Mouse (Mus musculus): ENCODE data around the gene Adam11. TPM values are rescaled to one million over a fixed set of nuclear protein-coding genes. Genes with fewer than 3 reads are reported as not detected.
"Not testable (repeated sequence)": the region's sequence is repeated elsewhere in the genome, so short reads cannot be mapped to it uniquely, and the experiment has no call there.

Adam11 gene
- not detected for polyA plus RNA-seq (2017; shearing (Covaris generic))

DNA sequence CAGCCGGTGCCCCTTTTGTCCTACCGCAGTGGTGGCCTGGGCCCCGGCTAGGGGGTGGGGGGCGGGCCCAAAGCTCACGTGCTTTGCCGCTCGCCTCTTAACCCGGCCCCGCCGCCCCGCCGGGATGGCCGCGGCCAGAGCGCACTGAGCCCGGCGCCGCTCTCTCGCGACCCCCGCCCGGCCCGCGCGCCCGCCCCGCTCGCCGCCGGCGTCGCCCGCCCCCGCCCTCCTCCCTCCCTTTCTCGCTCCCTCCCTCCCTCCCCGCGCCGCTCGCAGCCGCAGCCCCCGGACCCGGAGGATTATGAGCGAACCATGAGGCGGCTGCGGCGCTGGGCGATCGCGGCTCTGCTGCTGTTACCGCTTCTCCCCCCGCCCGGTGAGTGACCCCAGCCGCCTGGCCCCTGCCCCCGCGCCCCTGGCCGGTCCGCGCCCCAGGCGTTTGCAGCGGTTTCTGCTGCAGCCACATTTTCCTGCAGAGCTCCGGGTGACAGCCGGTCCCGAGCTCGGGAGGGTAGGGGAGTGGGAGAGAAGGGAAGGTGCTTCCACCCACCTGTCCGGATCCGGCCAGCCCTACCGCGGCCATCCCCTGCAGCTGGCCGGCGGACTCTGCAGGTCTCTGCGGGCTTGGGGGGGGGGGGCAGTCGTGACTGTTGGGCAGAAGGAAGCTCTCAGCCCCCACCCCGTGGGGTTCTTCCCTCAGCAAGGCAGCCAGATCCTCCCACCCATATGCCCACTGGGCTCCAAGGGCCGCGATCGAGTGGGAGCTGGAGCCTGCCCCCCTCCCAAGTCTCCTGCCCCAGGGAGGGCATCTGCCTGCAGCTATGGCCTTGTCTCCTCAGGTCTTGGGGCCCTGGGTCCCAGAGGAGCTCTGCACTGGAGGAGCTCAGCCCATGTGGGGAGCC lies at the start of gene Adam11:
Gene Adam11, plus strand, starts transcription at position 131 of the 902 bp plus-strand sequence.
- no peak for ATAC-seq

DNA sequence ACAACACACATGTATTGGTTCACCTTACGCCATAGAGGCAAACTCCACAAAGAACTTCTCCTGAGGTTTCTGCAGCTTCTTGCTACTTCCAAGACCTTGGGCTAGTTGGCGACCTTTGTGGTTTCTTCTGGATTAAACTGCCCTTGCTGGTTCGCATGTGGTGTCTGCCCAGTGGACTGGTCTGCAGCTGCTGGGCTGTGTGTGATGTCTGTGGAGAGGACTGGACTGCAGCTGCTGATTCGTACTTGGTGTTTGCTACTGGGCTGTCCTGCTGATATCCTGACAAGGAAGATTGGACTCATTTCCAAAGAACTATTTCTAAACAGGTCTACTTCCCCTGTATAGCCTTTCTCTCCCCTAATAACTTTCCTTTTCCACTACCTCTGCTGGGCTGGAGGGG lies 48.8 kb upstream of the Adam11 start:
- no peak for ATAC-seq

DNA sequence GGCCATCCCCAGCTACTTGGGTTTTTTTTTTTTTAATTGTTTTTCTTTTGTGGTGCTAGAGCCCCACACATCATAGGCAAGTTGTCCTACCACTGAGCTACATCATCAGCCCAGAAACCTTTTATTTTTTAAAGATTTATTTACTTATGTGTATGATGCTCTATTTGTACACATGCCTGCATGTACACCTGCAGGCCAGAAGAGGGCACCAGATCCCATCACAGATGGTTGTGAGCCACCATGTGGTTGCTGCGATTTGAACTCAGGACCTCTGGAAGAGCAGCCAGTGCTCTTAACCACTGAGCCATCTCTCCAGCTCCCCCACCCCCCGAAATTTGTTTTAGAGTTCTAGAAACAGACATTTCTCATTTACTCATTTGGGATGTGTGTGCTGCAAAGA lies 46.7 kb upstream of the Adam11 start:
- not testable (repeated sequence) for ATAC-seq

DNA sequence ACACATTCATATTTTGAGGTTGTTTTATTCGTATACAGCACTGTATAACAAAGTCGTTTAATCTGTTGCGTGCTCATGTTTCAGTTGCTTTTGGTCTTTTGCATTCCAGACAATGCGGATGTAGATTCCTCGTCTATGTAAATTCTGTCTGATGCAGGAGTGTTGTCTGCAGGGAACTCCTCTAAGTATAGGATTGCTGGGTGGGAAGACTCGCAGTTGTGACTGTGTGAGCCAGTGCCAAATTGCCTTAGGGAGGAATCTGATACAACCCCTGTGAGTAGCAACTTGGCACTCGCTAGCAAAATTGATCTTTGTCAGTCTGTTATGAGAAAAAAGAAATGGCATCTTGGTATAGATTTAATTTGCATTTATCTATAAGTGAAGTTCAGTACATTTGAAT lies 45.1 kb upstream of the Adam11 start:
- ATAC-seq = no peak

DNA sequence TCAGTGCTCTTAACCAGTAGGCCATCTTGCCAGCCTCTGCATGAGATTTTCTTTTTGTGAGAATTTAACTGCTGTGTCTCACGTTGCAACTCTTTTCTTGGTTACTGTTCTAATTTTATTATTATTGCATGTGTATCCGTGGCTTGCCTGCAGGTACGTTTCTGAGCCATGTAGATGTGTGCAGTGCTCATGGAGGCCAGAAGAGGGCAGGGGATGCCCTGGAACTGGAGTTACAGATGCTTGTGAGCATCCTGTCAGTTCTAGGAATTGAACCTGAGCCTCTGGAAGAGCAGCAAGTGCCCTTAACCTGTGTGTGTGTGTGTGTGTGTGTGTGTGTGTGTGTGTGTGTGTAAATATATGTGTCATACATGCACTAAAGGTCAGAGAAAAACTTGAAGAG lies 35.7 kb upstream of the Adam11 start:
- ATAC-seq = no peak

DNA sequence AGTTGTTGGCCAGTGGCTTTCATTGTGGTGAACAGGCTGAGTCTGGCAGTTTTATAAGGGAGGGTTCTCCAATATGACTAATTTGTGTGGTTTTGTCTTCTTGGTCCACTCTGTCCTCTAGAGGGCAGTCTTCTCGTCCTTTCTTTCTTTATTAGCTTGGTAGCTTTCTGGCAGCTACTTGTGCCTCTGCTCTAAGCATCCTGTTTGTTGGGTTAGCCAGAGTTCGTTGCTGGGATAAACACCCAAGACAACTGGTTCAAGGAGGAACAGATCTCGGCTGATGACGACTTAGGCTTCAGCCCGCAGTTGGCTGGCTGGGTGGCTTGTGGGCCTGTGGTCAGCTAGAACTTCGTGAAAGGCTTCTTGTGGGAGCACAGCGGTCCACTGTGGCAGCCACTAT lies 32.6 kb upstream of the Adam11 start:
- no peak for ATAC-seq

DNA sequence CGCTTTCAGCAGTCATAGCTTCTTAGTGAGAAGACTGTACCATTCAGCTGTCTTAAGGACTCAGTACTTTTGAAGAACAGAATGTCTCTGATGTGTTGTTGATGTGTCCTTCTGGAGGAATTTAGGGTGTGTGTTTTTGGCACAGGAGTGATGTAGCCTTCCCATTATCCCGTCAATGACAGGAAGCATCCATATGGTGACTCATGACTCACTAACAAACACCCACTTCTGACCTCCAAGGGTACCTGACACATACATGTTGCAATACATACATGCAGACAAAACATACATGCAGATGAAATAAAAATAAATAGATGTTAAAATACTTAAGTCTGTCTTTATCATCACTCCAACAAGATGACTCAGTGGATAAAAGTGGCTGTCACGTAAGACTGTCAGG lies 31.4 kb upstream of the Adam11 start:
- ATAC-seq = no peak

DNA sequence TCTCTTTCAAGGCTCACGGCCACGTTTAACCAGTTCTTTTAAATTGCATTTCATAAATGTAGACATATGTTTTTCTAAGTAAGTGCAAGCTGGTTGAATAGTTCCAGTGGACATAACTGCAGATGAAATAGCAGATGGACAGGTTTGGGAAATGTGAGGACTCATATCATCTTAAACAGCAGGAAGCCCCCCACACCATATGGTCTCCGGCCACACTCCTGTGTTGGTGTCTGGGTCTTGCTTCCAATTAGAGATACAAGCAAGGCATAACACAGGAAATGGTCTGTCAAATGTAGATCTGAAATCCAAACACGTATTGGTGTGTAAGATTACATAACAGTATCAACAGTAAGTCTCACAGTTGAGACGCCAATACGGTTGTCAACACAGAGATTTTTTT lies 29.9 kb upstream of the Adam11 start:
- ATAC-seq = no peak

DNA sequence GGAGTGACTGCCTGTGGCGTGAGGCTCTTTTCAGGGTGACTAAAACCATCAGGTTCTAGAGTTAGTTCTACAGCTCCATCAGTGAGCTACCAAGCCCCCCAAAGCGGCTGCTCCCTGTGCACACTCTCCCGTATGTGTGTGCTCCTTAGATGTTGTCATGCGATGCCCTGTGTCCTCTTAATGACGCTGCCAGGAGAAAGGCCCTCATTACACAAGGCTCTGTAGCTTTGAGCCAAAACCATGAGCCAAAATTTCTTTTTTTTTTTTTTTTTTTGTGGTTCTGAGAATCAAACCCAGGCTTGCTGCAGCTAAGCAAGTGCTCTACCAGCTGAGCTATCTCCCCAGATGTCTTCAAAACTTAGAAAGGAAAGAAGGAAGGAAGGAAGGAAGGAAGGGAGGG lies 28.1 kb upstream of the Adam11 start:
- ATAC-seq = no peak

DNA sequence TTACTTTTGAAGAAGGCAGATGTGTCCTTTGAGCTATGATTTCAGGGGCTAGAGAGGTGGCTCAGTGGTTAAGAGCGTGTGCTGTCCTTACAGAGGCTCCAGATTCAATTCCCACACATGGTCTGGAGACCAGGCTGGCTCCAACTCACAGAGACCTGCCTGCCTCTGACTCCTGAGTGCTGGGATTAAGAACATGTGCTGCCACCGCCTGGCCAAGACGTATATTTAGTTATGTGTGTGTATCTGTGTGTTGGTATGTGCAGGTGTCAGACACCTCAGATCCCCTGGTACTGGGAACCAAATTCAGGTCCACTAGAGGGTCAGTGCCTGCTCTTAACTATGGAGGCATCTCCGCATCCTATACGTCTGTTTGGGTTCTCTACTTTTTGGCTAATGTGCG lies 26.3 kb upstream of the Adam11 start:
- no peak for ATAC-seq

DNA sequence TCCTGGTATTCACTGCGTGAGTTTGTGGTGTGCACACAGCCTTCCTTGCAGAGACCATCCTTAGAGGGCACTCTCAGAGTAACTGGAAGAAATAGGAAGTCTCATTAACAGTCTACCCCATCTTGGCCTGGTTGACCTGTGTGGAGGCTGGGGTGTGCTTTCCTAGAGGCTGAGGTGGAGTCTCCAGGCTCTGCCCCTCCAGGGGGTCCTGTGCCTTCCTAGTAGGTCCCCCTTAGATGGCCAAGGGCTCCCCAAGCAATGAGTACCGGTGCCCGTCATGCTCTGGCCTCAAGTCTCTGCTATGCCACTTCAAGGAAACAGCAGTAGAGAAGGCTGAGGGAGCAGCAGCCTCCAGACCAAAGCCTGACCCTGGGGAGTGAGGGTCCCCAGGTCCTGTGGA lies 23.2 kb upstream of the Adam11 start:
- ATAC-seq = no peak

DNA sequence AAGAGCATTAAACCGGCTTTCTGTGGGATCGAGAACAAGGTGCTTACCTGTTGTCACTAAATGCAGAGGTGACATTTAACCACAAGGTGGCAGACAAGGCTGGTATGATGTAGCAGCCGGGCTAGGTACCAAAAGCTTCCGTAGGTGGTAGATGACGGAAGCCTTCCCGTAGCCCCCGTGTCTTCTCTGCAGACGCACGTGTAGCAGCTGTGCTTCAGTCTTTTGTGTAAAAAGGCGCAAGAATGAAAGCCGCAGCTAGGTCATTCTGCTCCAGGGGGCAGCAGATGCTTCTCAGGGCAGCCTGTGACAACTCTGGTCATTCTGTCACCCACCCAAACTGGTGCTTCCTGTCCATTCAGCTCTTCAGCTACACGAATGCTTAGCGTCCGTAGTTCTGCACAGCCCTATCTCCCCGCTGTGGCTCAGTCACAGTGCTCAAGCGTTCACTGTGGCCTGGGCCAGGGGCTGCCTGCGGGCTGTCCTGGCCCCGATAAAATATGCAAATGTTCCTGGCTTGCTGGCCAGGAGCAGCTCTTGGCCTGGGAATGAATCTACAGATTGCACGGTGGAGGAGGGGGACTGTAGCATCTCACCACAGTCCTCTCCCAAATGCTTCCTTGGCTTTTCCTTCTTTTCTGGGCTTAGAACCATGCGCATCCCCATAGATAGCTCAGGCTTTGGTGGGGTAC lies 21.8 kb upstream of the Adam11 start:
- peak; percentile 43 for ATAC-seq

DNA sequence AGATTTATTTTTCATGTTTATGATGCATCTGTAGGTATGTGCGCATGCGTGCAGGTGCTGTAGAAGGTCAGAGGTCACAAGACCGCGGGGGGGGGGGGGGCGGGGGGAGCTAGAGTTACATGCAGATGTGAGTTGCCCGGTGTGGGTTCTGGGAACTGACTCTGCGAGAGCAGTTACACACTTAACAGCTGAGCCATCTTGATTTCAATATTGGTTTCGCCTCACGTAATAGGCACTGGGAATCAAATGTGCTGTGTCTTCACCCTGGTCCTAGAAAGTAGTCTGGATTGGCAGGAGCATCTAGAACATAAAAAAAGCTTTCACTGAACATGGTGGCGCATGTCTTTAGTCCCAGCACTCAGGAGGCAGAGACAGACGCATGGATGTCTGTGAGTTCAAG lies 20.6 kb upstream of the Adam11 start:
- ATAC-seq = no peak

DNA sequence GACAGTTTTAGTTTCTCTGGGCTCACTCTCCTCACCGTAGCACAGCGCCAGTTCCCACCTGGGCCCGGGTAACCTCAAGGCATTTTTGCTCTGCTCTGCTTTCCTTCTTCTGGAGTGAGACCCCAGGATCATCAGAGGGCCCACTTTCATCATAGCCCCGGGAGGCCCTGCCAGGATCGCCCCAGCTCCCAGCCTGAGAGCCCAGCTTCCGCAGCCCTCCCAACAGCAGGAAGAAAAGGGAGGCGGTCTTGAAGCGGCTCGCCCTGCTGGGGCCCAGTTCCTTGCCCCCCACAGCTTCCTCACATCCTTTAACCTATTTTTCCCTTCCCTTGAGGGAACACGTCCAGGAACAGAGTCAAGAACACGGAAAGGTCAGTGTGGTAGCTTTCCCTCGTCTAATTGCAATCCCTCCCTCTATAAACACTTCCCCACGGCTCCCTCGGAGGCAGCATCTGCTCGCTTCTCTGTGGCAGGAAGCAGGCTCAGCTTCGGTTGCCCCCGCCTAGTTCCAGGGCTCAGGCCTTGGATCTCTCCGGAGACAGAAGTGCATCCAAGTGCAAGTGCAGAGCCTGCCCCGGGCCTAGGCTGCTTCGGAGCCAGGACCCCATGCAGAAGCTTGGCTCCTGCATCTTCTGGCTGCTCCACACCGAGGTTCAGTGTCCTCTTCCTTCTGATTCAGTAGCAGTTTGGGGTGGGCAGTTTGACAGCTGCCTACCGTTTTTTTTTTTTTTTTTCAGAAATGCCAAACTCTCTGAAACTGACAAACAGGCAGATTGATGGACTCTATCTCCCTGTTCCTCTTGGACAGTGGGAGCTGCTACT lies 19.9 kb upstream of the Adam11 start:
- no peak for ATAC-seq

DNA sequence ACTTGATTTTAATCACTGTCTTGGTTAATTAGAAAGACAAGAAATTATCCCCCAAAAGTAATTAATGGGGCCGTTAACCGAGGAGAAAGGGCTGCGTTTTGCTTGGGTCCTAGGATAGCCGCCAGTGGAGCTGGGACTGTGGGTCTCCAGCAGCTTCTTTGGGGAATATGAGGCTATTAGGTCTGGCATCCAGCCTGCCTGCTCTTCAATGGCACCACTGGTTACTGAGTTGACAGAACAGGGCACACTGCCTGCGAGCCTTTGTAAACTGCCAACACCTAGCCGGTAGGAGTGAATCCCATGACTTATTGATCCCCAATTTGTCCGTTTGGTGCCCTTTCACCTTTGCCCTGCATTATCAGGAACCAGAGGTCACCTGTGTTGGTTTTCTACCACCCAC lies 19.2 kb upstream of the Adam11 start:
- no peak for ATAC-seq

DNA sequence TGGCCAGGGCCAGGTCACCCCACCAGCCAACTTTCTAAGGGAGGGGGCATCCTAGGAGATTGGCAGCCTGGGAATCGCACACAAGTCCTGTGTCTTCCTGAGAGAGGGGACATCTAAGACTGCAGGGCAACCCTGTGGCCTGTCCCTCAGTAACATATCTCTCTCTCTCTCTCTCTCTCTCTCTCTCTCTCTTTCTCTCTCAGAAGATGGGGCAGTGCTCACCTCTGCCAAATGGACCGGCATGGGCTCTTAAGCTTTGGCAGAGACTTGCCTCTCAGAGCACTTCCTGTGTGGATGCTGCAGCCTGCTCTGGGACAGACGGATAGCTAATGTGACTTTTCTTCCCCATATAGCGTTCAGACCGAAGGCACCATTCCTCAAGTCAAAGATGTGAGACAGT lies 18.4 kb upstream of the Adam11 start:
- ATAC-seq = no peak

DNA sequence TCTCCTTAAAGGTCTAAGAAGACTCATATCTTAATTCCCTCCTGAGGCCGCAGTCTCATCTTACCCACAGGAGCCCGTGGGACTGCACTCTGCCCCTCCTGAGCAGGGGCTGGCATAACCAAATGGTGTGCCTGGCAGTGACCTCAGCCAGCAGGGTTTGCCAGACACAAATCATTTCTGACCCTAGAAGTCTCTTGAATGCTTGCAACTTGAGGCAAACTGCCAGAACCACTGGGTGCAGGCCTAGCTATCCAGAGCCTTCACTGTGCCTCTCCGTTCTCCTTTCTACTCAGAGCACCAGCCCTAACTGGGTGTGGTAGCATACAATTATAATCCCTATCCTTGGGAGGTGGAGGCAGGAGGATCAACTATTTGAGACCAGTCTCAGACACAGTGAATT lies 16.5 kb upstream of the Adam11 start:
- ATAC-seq = no peak

DNA sequence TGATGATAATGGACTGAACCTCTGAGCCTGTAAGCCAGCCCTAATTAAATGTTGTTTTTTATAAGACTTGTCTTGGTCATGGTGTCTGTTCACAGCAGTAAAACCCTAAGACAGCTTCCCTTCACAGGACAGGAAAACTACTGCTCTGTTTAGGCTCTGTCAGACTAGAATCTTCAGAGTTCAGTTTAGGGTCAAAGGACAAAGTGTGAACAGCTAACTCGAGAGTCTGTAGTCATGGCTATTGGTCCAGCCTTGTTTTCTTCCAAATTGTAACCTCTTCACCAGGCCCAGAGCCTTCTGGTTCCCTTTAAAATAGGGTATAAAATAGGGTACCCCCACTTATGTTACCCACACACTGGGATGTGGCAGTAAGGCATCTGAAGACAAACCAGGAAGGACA lies 13.4 kb upstream of the Adam11 start:
- no peak for ATAC-seq

DNA sequence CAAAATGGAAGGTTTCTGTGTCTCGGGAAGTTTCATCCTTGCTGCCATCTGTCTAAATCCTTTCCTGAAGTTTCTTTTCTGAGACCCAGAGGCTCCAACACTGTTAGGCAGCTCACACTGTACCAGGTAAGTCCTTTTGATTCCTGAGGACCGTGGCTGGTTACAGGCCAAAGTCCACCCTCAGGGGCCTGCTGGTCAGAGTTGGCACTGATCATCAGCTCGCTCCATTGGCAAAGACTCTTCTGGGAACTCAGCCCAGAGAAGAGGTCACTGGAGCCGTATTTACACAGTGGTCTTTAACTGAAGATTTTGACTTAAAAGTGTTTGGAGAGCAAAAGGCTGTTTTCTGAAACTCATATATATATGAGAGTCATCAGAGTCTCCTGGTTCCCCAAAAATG lies 12.9 kb upstream of the Adam11 start:
- ATAC-seq = no peak

DNA sequence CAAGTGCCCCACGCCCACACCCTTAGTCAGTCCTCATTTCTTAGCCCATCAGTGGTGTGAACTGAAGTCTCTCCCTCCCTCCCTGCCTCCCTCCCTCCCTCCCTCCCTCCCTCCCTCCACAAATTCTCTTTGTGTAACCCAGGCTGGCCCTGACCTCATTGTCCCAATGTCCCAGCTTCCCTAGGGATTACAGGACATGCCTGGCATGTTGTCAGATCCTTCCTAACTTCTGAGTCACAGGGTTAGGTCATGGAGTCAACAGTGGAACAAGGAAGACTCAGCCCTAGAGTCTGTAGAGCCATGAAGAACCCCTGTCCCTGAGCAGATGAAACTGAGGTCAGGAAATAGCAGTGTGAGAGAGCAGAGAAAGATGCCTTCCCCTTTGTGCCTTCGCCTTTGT lies 11.5 kb upstream of the Adam11 start:
- ATAC-seq = no peak

DNA sequence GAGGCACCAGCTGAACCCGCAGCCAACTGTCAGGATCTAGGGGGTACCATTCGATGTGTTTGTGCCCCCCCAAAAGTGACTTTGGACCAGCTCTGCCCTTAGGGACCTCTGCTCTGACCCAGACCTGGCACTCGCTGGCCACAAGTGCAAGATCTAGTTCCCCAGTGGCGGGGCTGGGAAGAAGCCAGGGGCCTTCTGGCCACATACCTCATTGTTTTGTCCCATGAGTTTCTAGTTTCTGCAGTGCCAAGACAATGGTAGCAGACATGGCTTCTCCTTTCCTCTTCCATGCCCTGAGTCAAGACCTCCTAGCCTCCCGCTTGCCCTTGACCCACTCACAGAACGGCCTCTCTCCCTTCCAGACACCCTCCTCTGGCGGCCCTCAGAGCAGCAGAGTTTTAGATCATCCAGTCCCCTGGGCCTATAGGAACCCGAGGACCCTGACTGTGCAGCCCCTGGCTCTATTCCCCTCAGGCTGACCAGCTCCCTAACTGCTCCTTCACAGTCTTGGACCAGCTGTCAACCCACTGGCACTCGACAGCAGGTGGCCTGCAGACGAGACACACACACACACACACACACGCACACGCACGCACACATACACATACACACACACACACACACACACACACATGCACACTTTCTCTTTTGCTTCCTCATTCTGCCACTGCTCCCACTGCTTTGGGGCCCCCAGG lies 8.2 kb upstream of the Adam11 start:
- ATAC-seq = no peak

DNA sequence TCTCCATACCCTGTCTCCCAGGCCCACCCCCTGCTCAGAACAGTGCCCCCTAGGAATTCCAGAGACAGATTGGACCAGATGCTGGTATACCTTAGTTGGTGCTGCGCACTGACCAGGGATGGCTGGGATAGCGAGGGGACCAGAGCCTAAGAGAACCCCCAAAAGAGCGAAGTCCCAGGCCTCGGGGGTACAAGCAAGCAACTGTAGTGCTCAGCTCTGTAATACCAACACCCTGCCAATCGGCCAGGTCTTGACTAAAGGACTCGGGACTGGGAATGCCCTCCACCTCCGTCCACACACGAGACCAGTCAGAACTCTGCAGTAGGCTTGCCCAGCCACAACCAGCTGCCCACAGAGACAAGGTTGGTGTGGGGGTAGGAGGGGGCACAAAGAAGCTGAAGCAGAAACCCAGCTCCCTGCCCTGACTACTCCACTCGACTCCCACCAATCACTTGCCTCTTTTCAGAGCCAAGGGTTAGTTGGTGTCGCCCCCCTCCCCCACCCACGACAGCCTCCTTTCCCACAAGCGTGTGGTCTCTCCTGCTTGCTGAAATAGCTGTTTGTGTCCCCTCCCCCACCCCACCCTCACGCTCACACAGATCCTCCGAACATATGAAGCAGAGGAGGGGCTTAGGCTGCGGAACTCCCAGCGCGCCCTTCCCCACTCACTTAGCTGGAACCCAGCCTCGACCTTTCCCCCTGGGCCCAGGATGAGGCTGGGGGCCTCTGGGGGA lies 7.5 kb upstream of the Adam11 start:
- ATAC-seq = no peak
